Mouse (Mus musculus) adrenal gland (tissue): ENCODE data around the gene Fmo4.

ENCODE experiments used
- intact Hi-C: fragments of 180-260 bp; cut with DNase I; formaldehyde crosslinking; loops from one replicate; pipeline ENCODE4 v1.15.1; 2025
- long read RNA-seq, 2 experiments: library from polyadenylated mRNA; unstranded; transcript quantifications; one replicate each; pipeline ENCODE4 v2.0.0; 2020; ENCODE audit warnings: borderline replicate concordance in 1 of 2; ENCODE audit not compliant: insufficient replicate concordance in 1 of 2

The Fmo4 gene
- long read RNA-seq, experiment 1, result 0 reads
- long read RNA-seq, experiment 2, result 0 reads

GRCm38 (mm10) chr1:162813836-162814156 is at the start of gene Fmo4:
Gene Fmo4 (minus strand): TSS chr1:162813972.
- intact Hi-C loops, result loop anchor here (5.0 kb wide), 1 partner anchor 244 kb away; no protein-coding TSS in a partner anchor

- intact Hi-C loops, result no loop called here
Observed at GRCm38 (mm10) chr1:162862328-162862727, 48.6 kb upstream of the Fmo4 start.

GRCm38 (mm10) chr1:162859996-162860605 is 46.3 kb upstream of the Fmo4 start:
- intact Hi-C loops, result no loop called here

GRCm38 (mm10) chr1:162859545-162859976 is 45.8 kb upstream of the Fmo4 start:
- intact Hi-C loops, result no loop called here

GRCm38 (mm10) chr1:162858748-162859130 is 45.0 kb upstream of the Fmo4 start:
- intact Hi-C loops, result no loop called here

- intact Hi-C loops, result no loop called here
Observed at GRCm38 (mm10) chr1:162857766-162858747, 44.3 kb upstream of the Fmo4 start.

- intact Hi-C loops, result no loop called here
Observed at GRCm38 (mm10) chr1:162853812-162854482, 40.2 kb upstream of the Fmo4 start.

GRCm38 (mm10) chr1:162847554-162847953 is 33.8 kb upstream of the Fmo4 start:
- intact Hi-C loops, result no loop called here

- intact Hi-C loops, result no loop called here
Observed at GRCm38 (mm10) chr1:162840211-162840610, 26.4 kb upstream of the Fmo4 start.

- intact Hi-C loops, result no loop called here
Observed at GRCm38 (mm10) chr1:162838976-162839375, 25.2 kb upstream of the Fmo4 start.

- intact Hi-C loops, result no loop called here
Observed at GRCm38 (mm10) chr1:162834342-162834741, 20.6 kb upstream of the Fmo4 start.

GRCm38 (mm10) chr1:162832574-162832953 is 18.8 kb upstream of the Fmo4 start:
- intact Hi-C loops, result no loop called here

- intact Hi-C loops, result no loop called here
Observed at GRCm38 (mm10) chr1:162831838-162832573, 18.2 kb upstream of the Fmo4 start.

GRCm38 (mm10) chr1:162819280-162819679 is 5.5 kb upstream of the Fmo4 start:
- intact Hi-C loops, result loop anchor here (5.0 kb wide), 1 partner anchor 253 kb away; no protein-coding TSS in a partner anchor

- intact Hi-C loops, result loop anchor here (5.0 kb wide), 1 partner anchor 257 kb away; no protein-coding TSS in a partner anchor
Observed at GRCm38 (mm10) chr1:162815381-162816127, 1.8 kb upstream of the Fmo4 start.

GRCm38 (mm10) chr1:162814932-162815331 is 1.2 kb upstream of the Fmo4 start:
- intact Hi-C loops, result loop anchor here (5.0 kb wide), 2 partner anchors 242 to 257 kb away; no protein-coding TSS in a partner anchor

GRCm38 (mm10) chr1:162813143-162813835 is 483 bp downstream of the Fmo4 start:
- intact Hi-C loops, result loop anchor here (5.0 kb wide), 1 partner anchor 244 kb away; no protein-coding TSS in a partner anchor

- intact Hi-C loops, result no loop called here
Observed at GRCm38 (mm10) chr1:162808541-162808940, 5.2 kb downstream of the Fmo4 start.

- intact Hi-C loops, result no loop called here
Observed at GRCm38 (mm10) chr1:162807441-162807840, 6.3 kb downstream of the Fmo4 start.
